Mouse (Mus musculus) liver, adult 2 months (tissue): Measurements from ENCODE around the gene Napa.

Source experiments
- CTCF ChIP-seq: fragments of 200-500 bp; IDR thresholded peaks from 2 replicates; pipeline ENCODE4 v1.5.1; 2011; ENCODE audit warnings: low read depth, low read length, control low read depth
- POLR2A ChIP-seq: fragments of 200-500 bp; IDR thresholded peaks from 2 replicates; pipeline ENCODE4 v1.6.1; 2011; ENCODE audit warnings: low read length, control low read depth; ENCODE audit not compliant: insufficient read depth; ENCODE audit errors: extremely low read depth

- TF ChIP-seq CTCF (no peak), POLR2A (no peak)
Observed at GRCm38 (mm10) chr7:16117100-16117499, 18.8 kb downstream of the Napa start.
